Mouse (Mus musculus) kidney, postnatal 25 days (tissue): ENCODE measurements around the gene Dido1.
"Not testable (repeated sequence)": the region's sequence is repeated elsewhere in the genome, so short reads cannot be mapped to it uniquely, and the experiment has no call there.

ENCODE experiments used
- DNase-seq, 2 experiments: peaks; one replicate each; pipeline ENCODE4 v3.0.0; 2021; ENCODE audit warnings: mixed read lengths in 2 of 2

The Dido1 gene

GRCm38 (mm10) chr2:180723865-180724264 is 14.1 kb upstream of the Dido1 start:
- DNase-seq: no peak

GRCm38 (mm10) chr2:180722748-180723147 is 12.9 kb upstream of the Dido1 start:
- DNase-seq: not testable (repeated sequence)

DNA sequence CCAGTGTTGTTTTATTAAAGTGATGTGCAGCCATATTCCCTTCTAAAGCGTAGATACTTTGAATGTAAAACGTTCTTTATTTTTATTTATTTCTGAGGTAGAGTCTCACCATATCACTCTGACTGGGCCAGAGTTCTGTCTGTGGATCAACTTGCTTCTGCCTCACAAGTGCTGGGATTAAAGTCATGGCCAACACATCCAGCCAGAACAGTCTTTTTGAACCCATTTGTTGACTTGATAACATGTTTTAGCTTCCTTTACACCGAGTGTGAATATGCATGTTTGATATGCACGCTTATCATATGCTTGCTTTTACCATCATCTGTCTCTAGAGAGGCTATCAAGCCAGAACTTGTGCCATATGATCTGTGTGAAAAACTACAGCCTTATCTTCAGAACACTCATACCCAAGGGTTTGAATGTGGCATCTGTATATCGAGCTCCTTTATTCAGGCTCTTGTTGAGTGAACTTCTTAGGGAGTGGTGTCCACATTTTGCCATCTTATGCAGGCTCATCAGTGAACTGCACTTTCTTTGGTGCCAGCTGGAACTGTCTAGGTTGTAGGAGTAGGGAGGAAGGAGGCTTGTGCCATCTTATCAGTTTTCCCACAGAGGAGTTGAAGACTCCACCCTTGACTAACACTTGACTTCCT is 2.4 kb upstream of the Dido1 start:
- DNase-seq: no peak

DNA sequence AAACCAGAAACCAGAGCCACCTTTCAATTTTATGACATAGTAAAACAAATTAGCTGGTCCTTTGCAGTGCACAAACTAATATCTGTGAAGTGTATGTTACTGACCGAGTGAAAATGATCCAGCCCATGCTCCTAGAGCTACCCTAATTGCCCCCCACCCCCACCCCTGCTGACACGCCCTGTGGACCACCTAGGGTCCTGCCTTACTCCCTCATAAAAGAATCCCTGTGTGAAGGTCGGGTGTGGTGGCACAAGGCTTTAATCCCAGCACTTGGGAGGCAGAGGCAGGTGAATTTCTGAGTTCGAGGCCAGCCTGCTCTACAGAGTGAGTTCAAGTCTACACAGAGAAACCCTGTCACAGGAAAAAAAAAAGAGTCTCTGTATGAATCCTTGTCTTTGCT is 1.7 kb upstream of the Dido1 start:
- DNase-seq: no peak

GRCm38 (mm10) chr2:180710276-180711155 is 717 bp upstream of the Dido1 start:
- peak in 1 of 2 experiments; percentile 36 for DNase-seq

- no peak for DNase-seq
Measured at GRCm38 (mm10) chr2:180709023-180709922, 526 bp downstream of the Dido1 start.

- DNase-seq: no peak
Measured at GRCm38 (mm10) chr2:180705975-180706374, 3.8 kb downstream of the Dido1 start.

GRCm38 (mm10) chr2:180705066-180705465 is 4.7 kb downstream of the Dido1 start:
- DNase-seq: no peak

GRCm38 (mm10) chr2:180704591-180704990 is 5.2 kb downstream of the Dido1 start:
- DNase-seq: peak; percentile 91 to 92

DNA sequence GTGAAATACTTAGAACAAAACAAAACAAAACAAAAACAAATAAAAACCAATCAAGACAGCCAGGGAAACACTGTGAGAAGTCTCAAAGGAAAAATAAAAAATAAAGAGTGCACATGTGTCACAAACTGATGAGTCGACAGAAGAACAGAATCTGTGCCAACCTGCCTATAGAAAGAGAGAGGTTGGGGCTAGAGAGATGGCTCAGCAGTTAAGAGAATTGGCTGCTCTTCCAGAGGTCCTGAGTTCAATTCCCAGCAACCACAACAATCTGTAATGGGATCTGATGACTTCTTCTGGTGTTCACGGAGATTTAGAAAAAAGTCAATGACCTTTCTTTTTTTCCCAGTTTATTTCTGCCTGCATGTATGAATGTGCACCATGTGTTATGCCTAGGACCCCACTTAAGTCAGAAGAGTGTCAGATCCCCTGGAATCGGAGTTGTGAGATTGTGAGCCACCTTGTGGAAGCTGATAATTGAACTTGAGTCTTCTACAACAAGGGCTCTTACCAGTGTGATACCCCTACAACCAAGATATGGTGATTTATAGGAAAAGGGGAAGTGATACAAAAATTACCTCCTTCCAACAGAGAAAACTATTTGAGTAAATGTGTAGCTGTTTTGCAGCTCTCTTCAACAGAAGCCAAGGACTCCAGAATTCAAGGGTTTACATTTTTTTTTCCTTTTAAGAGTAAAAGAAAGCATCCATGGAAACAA is 6.0 kb downstream of the Dido1 start:
- no peak for DNase-seq

DNA sequence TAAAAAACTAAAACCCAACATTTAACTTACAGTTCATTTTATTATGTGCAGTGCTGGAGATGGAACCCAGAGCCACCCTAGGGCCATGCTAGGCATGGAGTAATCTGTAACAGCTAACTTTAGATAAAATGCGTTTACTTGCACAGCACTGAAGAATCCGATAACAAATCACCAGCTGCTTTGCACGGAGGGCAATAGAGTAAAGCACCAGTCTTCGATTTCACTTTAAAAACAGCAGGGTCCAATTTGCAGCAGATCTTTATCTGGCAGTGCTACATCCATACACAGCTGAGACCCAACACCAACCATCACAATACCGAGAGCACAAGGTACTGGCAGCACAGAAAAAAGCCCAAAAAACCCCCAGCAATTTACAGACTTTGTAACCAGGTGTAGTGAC is 6.6 kb downstream of the Dido1 start:
- DNase-seq: no peak

GRCm38 (mm10) chr2:180702701-180703149 is 7.1 kb downstream of the Dido1 start:
- no peak for DNase-seq

DNA sequence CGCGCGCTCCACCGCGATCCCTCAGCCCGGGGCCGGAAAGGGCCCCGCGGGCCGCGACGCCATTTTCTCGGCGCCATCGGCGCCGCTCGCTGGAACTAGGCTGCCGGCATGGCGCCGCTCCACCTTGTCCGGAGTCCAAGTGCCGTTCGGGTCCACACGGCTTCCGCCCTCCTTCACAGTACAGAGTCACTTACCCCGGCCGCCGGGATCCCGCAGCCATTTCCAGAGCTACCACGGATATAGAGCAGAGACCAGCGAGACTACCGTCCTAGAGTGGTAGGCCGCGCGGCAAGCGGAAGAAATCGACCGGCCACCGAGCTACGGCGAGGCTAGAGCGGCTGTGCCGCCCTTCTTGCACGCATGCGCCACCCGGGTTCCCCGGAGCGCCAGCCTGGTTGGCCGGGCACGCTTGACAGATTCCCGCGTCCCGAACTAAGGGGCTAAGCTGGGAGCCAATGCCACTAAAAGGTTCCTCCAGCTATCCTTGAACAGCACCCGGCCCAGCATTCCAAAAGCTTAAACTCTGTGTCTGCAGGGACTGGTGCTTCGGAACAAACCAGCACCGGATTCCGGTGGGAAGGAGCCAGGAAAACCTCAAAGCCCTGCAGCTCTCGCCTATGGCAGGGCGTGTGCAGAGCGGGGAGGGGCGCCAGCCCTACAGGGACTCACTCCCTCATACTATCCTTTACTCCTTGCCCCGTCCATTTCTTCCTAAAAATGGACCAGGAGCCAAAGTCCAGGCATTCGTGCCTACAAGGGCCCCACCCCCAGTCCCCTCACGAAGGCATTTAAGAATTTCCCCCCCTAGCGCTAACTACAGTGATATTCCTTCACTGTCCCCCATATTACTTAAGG is 7.8 kb downstream of the Dido1 start:
- peak; percentile 93 to 96 for DNase-seq

- no peak for DNase-seq
Measured at GRCm38 (mm10) chr2:180701053-180701766, 8.6 kb downstream of the Dido1 start.

DNA sequence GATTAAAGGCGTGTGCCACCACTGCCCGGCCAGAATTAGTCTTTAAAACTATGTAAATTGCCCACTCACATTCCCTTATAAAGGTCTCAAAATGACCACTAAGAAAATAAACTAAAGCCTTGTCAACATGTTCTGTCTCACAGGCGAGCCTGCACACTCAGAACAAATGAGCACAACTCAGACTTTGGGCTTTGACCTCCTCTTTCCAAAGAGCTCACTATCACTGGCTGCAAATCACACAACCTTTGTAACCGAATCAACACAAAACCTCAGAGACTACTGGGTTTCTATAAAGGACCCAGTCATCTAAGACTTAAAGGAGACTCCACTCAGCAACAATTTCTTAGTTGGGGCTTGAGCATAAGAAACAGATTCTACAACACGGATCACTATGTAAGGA is 9.3 kb downstream of the Dido1 start:
- DNase-seq: peak; percentile 48 to 56

GRCm38 (mm10) chr2:180695176-180695575 is 14.6 kb downstream of the Dido1 start:
- no peak for DNase-seq

- no peak for DNase-seq
Measured at GRCm38 (mm10) chr2:180692630-180693029, 17.2 kb downstream of the Dido1 start.

DNA sequence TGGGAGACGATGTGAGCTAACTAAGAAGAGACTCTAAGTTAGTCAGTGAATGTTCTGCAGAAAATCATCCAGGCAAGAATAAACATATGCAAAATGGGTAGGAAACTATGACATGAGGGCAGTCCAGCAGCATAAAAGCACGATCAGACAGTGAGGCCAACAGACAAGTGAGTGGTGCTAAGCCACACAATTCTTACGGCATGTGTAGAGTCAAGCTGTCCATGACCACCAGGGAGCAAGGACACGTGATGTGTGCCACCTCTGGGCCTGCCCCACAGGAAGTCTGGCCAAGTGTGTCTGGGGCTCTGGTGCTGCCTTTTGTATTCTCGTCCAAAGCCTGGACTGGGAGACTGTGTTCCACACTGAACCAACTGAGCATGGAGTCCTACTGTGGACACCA is 20.0 kb downstream of the Dido1 start:
- DNase-seq: peak in 1 of 2 experiments; percentile 46

DNA sequence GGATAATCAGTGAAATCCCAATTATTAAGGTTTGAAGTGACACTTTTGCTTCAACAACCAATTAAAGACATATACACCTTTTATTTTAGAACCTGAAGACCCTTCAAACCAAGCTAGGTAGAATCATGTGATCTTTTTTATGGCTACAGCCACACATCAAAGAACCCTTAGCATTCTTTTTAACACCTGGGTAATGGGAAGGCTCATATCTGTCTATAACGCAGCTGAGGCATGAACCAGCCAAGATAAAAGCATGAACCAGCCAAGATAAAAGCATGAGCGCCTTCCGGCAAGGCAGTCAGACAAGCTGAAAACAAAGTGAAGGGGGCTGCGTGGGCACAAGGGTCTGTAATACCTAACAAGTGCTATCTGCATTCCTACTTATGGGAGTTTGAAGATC is 25.8 kb downstream of the Dido1 start:
- no peak for DNase-seq

- DNase-seq: no peak
Measured at GRCm38 (mm10) chr2:180683524-180683923, 26.3 kb downstream of the Dido1 start.

DNA sequence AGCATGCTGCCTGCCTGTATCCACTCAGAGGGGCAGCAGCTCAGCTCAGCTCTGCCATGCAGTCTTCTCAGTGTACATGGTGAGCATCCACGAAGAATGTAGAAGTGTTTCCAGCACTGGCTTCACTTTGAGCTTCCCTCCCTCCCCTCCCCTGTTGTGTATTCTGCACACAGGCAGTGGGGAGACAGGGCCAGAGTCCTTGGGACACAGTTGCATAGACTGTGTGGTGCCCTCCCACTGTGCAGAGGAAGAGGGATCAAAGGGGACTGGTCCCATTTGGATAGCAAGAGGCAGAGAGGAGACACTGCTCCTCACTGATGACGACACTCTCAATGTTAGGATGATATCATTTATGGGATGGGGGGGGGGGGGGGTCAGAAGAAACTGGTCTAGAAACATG is 28.6 kb downstream of the Dido1 start:
- DNase-seq: no peak
